Mouse (Mus musculus): ENCODE measurements at regions not wholly inside any gene's neighbourhood (a gene's known extent, or its start where the extent isn't known, plus 50 kb on each side); places are given as distances from the start of the nearest gene placed in this dataset.
A peak's percentile ranks its signal among the peaks of the same experiment; 100 is the strongest.

DNA sequence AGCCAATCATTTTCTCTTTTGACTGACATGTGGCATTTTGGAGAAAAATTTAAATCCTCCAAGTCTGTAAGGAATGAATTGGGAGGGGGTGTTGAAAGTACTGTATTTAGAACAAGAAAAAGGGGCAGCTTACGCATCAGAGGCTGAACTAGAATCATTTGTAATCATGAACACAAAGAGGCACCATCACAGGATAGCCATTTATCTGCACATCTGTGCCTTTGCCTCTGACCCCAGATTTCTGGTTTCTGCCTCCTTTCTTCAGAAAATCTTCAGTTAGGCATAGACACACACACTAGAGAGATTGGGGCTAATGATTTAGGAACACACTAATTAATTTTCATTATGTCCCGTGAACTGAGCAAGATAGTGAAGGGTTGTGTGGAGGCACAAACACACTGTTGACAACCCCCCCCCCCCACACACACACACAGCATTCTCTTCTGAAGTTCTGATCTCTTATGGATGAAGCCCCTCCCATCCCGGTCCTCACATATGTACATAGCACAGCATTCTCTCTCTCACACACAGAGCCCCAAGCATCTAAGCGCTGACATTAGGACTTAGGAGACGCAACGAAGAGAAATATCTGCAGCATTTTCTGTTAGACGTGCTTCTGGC lies 229.9 kb downstream of the Gm765 start:
- no peaks in the 10 kb centered on the region for H3K36me3 ChIP-seq (ENCODE audit: control insufficient read depth, insufficient read depth, low read length)
- no peak overlapping the region for H3K27ac ChIP-seq (ENCODE audit: low read length)
- ATAC-seq (ENCODE audit: low read depth), result no peak
- no peak overlapping the region for H3K4me2 ChIP-seq (ENCODE audit: low read depth, low read length)
- H3K4me3 ChIP-seq (ENCODE audit: low read length), result no peak overlapping the region
- H3K9me3 ChIP-seq (ENCODE audit: control insufficient read depth, low read length), result no peaks in the 10 kb centered on the region
- 78% methylated on average over 7 of the region's 7 CpGs for WGBS
- H3K27me3 ChIP-seq (ENCODE audit: control insufficient read depth, insufficient read depth, low read depth, low read length), result no peaks in the 10 kb centered on the region
- peaks cover 9% of the 10 kb centered on the region; the same call in 1 of the 2 replicates for H3K4me1 ChIP-seq (replicated peaks; ENCODE audit: control insufficient read depth, insufficient read depth, low read length)
- H3K9ac ChIP-seq (ENCODE audit: low read length), result no peak overlapping the region

GRCm38 (mm10) chr6:98107123-98107522 lies 235.4 kb downstream of the Gm765 start:
- 60% methylated on average over 5 of the region's 5 CpGs for WGBS
- H3K9ac ChIP-seq (ENCODE audit: low read length), result no peak overlapping the region
- no peak overlapping the region for H3K27ac ChIP-seq (ENCODE audit: low read length)
- no peak overlapping the region for H3K4me3 ChIP-seq (ENCODE audit: low read length)
- H3K36me3 ChIP-seq (ENCODE audit: control insufficient read depth, insufficient read depth, low read length), result no peaks in the 10 kb centered on the region
- H3K27me3 ChIP-seq (ENCODE audit: control insufficient read depth, insufficient read depth, low read depth, low read length), result no peaks in the 10 kb centered on the region
- ATAC-seq (ENCODE audit: low read depth), result no peak
- no peaks in the 10 kb centered on the region for H3K4me1 ChIP-seq (replicated peaks; ENCODE audit: control insufficient read depth, insufficient read depth, low read length)
- no peaks in the 10 kb centered on the region for H3K9me3 ChIP-seq (ENCODE audit: control insufficient read depth, low read length)
- no peak overlapping the region for H3K4me2 ChIP-seq (ENCODE audit: low read depth, low read length)

GRCm38 (mm10) chr6:98105280-98106090 lies 237.1 kb downstream of the Gm765 start:
- peak overlapping the region; percentile 56 for H3K4me3 ChIP-seq (ENCODE audit: low read length)
- 28% methylated on average over 18 of the region's 18 CpGs for WGBS
- ATAC-seq (ENCODE audit: low read depth), result no peak

GRCm38 (mm10) chr6:98104432-98104831 lies 238.1 kb downstream of the Gm765 start:
- 49% methylated on average over 3 of the region's 3 CpGs for WGBS
- Histone ChIP-seq H3K27ac (ENCODE audit: low read length) (no peak overlapping the region), H3K9ac (ENCODE audit: low read length) (no peak overlapping the region), H3K9me3 (ENCODE audit: control insufficient read depth, low read length) (no peaks in the 10 kb centered on the region), H3K4me1 (replicated peaks; ENCODE audit: control insufficient read depth, insufficient read depth, low read length) (no peaks in the 10 kb centered on the region), H3K4me2 (ENCODE audit: low read depth, low read length) (no peak overlapping the region), H3K27me3 (ENCODE audit: control insufficient read depth, insufficient read depth, low read depth, low read length) (no peaks in the 10 kb centered on the region), H3K4me3 (ENCODE audit: low read length) (no peak overlapping the region), H3K36me3 (ENCODE audit: control insufficient read depth, insufficient read depth, low read length) (no peaks in the 10 kb centered on the region)
- ATAC-seq (ENCODE audit: low read depth), result no peak

More at GRCm38 (mm10) chr6:98105280-98106090, 237.1 kb downstream of the Gm765 start:
- H3K27ac ChIP-seq (ENCODE audit: low read length), result no peak overlapping the region
- no peaks in the 10 kb centered on the region for H3K4me1 ChIP-seq (replicated peaks; ENCODE audit: control insufficient read depth, insufficient read depth, low read length)
- peak overlapping the region; percentile 61 for H3K9ac ChIP-seq (ENCODE audit: low read length)
- no peaks in the 10 kb centered on the region for H3K36me3 ChIP-seq (ENCODE audit: control insufficient read depth, insufficient read depth, low read length)
- no peaks in the 10 kb centered on the region for H3K27me3 ChIP-seq (ENCODE audit: control insufficient read depth, insufficient read depth, low read depth, low read length)
- no peaks in the 10 kb centered on the region for H3K9me3 ChIP-seq (ENCODE audit: control insufficient read depth, low read length)
- H3K4me2 ChIP-seq (ENCODE audit: low read depth, low read length), result peak overlapping the region; percentile 79

GRCm38 (mm10) chr6:98101023-98101422 lies 241.5 kb downstream of the Gm765 start:
- Histone ChIP-seq H3K9me3 (ENCODE audit: control insufficient read depth, low read length) (no peaks in the 10 kb centered on the region), H3K9ac (ENCODE audit: low read length) (no peak overlapping the region), H3K27me3 (ENCODE audit: control insufficient read depth, insufficient read depth, low read depth, low read length) (no peaks in the 10 kb centered on the region), H3K4me1 (replicated peaks; ENCODE audit: control insufficient read depth, insufficient read depth, low read length) (no peaks in the 10 kb centered on the region), H3K27ac (ENCODE audit: low read length) (no peak overlapping the region), H3K36me3 (ENCODE audit: control insufficient read depth, insufficient read depth, low read length) (no peaks in the 10 kb centered on the region), H3K4me2 (ENCODE audit: low read depth, low read length) (no peak overlapping the region), H3K4me3 (ENCODE audit: low read length) (no peak overlapping the region)
- no peak for ATAC-seq (ENCODE audit: low read depth)
- 81% methylated on average over 4 of the region's 4 CpGs for WGBS

DNA sequence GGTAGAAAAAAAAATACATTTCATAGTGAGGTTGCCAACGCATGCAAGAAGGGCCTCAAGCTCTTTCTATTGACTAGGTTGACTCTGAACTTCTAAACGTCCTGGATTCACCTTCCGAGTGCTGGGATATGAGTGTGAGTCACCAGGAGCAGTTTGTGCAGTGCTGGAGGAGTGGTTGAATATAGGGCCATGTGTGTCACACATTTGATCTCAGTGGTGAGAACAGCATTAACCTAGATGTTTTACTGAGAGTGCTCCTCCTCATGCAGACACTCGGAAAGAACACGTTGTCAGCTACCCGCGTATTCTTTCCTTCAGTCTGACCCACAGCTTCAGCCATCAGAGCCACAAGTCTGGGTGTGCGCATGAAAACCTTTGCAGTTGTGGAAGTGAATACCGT lies 243.4 kb downstream of the Gm765 start:
- no peak overlapping the region for H3K4me2 ChIP-seq (ENCODE audit: low read depth, low read length)
- H3K4me1 ChIP-seq (replicated peaks; ENCODE audit: control insufficient read depth, insufficient read depth, low read length), result no peaks in the 10 kb centered on the region
- H3K9me3 ChIP-seq (ENCODE audit: control insufficient read depth, low read length), result no peaks in the 10 kb centered on the region
- no peak for ATAC-seq (ENCODE audit: low read depth)
- H3K4me3 ChIP-seq (ENCODE audit: low read length), result no peak overlapping the region
- no peak overlapping the region for H3K9ac ChIP-seq (ENCODE audit: low read length)
- no peaks in the 10 kb centered on the region for H3K27me3 ChIP-seq (ENCODE audit: control insufficient read depth, insufficient read depth, low read depth, low read length)
- no peak overlapping the region for H3K27ac ChIP-seq (ENCODE audit: low read length)
- whole genome bisulfite sequencing, result 88% methylated on average over 9 of the region's 9 CpGs
- no peaks in the 10 kb centered on the region for H3K36me3 ChIP-seq (ENCODE audit: control insufficient read depth, insufficient read depth, low read length)

- no peak for ATAC-seq (ENCODE audit: low read depth)
- Histone ChIP-seq H3K27me3 (ENCODE audit: control insufficient read depth, insufficient read depth, low read depth, low read length) (no peaks in the 10 kb centered on the region), H3K4me2 (ENCODE audit: low read depth, low read length) (no peak overlapping the region), H3K36me3 (ENCODE audit: control insufficient read depth, insufficient read depth, low read length) (no peaks in the 10 kb centered on the region), H3K9me3 (ENCODE audit: control insufficient read depth, low read length) (no peaks in the 10 kb centered on the region), H3K9ac (ENCODE audit: low read length) (no peak overlapping the region), H3K27ac (ENCODE audit: low read length) (no peak overlapping the region), H3K4me3 (ENCODE audit: low read length) (no peak overlapping the region), H3K4me1 (replicated peaks; ENCODE audit: control insufficient read depth, insufficient read depth, low read length) (no peaks in the 10 kb centered on the region)
- 45% methylated on average over 4 of the region's 4 CpGs for WGBS
Observed at GRCm38 (mm10) chr6:98095243-98095642, 247.3 kb downstream of the Gm765 start.

GRCm38 (mm10) chr6:98089185-98089584 lies 253.4 kb downstream of the Gm765 start:
- no peak overlapping the region for H3K4me3 ChIP-seq (ENCODE audit: low read length)
- H3K4me1 ChIP-seq (replicated peaks; ENCODE audit: control insufficient read depth, insufficient read depth, low read length), result no peaks in the 10 kb centered on the region
- H3K36me3 ChIP-seq (ENCODE audit: control insufficient read depth, insufficient read depth, low read length), result no peaks in the 10 kb centered on the region
- 42% methylated on average over 4 of the region's 4 CpGs for whole genome bisulfite sequencing
- no peak overlapping the region for H3K4me2 ChIP-seq (ENCODE audit: low read depth, low read length)
- ATAC-seq (ENCODE audit: low read depth), result no peak
- no peak overlapping the region for H3K27ac ChIP-seq (ENCODE audit: low read length)
- H3K9ac ChIP-seq (ENCODE audit: low read length), result no peak overlapping the region
- no peaks in the 10 kb centered on the region for H3K9me3 ChIP-seq (ENCODE audit: control insufficient read depth, low read length)
- H3K27me3 ChIP-seq (ENCODE audit: control insufficient read depth, insufficient read depth, low read depth, low read length), result no peaks in the 10 kb centered on the region

DNA sequence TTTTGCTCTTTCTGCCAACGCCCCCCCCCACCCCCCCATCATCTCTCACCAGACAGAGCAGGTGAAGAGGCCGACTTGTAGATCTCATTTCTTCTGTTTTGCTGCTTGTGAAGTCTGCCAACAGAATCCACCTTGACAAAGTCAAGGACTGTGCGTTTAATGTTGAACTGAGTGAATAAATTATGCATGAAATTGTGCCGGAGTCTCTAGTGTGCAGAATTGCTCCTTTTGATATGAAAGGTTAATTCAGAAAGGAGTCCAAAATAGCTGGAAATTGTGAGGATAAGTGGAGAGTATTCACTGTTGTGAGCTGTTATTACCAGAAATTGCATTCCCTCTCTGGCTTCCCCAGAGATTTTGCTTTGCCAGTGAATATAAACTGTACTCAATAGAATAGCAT lies 262.5 kb downstream of the Gm765 start:
- Histone ChIP-seq H3K36me3 (ENCODE audit: control insufficient read depth, insufficient read depth, low read length) (no peaks in the 10 kb centered on the region), H3K9ac (ENCODE audit: low read length) (no peak overlapping the region), H3K27ac (ENCODE audit: low read length) (no peak overlapping the region), H3K4me2 (ENCODE audit: low read depth, low read length) (no peak overlapping the region), H3K9me3 (ENCODE audit: control insufficient read depth, low read length) (no peaks in the 10 kb centered on the region), H3K4me3 (ENCODE audit: low read length) (no peak overlapping the region), H3K27me3 (ENCODE audit: control insufficient read depth, insufficient read depth, low read depth, low read length) (no peaks in the 10 kb centered on the region), H3K4me1 (replicated peaks; ENCODE audit: control insufficient read depth, insufficient read depth, low read length) (no peaks in the 10 kb centered on the region)
- ATAC-seq (ENCODE audit: low read depth), result no peak
- WGBS, result 57% methylated on average over 4 of the region's 4 CpGs
